Mouse (Mus musculus) liver, adult 2 months (tissue): ENCODE data around the gene Prkag2. TPM values are rescaled to one million over a fixed set of nuclear protein-coding genes. Genes with fewer than 3 reads are reported as not detected.
A peak's percentile ranks its signal among the peaks of the same experiment; 100 is the strongest.

Source experiments
- DNase-seq: peaks from one replicate; pipeline ENCODE4 v3.0.0-alpha.2; 2011; ENCODE audit warnings: low read depth, low spot score; ENCODE audit errors: extremely low read depth
- H3K27ac ChIP-seq: fragments of 200-500 bp; replicated peaks from 2 replicates; pipeline ENCODE4 v1.5.1; 2012; ENCODE audit warnings: low read depth, mild to moderate bottlenecking, control low read depth, inconsistent platforms, low read length; ENCODE audit not compliant: insufficient read depth
- H3K27me3 ChIP-seq: fragments of 200-500 bp; 2 replicates; pipeline ENCODE4 v1.6.1; 2012; ENCODE audit warnings: mild to moderate bottlenecking, moderate library complexity, low read length, inconsistent platforms; ENCODE audit not compliant: control insufficient read depth, insufficient read depth
- H3K36me3 ChIP-seq: fragments of 200-500 bp; 2 replicates; pipeline ENCODE4 v1.6.1; 2012; ENCODE audit warnings: low read length, inconsistent platforms; ENCODE audit not compliant: control insufficient read depth, insufficient read depth
- H3K4me1 ChIP-seq: fragments of 200-500 bp; 2 replicates; pipeline ENCODE4 v1.6.1; 2011; ENCODE audit warnings: low read length; ENCODE audit not compliant: control insufficient read depth, insufficient read depth
- H3K4me3 ChIP-seq: fragments of 200-500 bp; 2 replicates; pipeline ENCODE4 v1.5.1; 2011; ENCODE audit warnings: low read depth, mild to moderate bottlenecking, control low read depth, low read length, moderate library complexity; ENCODE audit not compliant: insufficient read depth
- H3K79me2 ChIP-seq: fragments of 200-500 bp; 2 replicates; pipeline ENCODE4 v1.6.1; 2012; ENCODE audit warnings: inconsistent platforms, mild to moderate bottlenecking, low read length, moderate library complexity; ENCODE audit not compliant: control insufficient read depth, insufficient read depth
- H3K9ac ChIP-seq: fragments of 200-500 bp; 2 replicates; pipeline ENCODE4 v1.6.1; 2012; ENCODE audit warnings: low read depth, mild to moderate bottlenecking, control low read depth, inconsistent platforms, low read length
- CTCF ChIP-seq: fragments of 200-500 bp; IDR thresholded peaks from 2 replicates; pipeline ENCODE4 v1.5.1; 2011; ENCODE audit warnings: low read depth, low read length, control low read depth
- POLR2A ChIP-seq: fragments of 200-500 bp; IDR thresholded peaks from 2 replicates; pipeline ENCODE4 v1.6.1; 2011; ENCODE audit warnings: low read length, control low read depth; ENCODE audit not compliant: insufficient read depth; ENCODE audit errors: extremely low read depth
- WGBS: fragments of 180-500 bp; shearing (Covaris S2); methylation state at CpG from one replicate; pipeline ENCODE4 v1.1.7; 2018; 5-methylcytosine and 5-hydroxymethylcytosine counted together
- polyA plus RNA-seq: library from polyadenylated mRNA; depleted of rRNA; stranded (reverse); fragments of >200 nt; gene quantifications from 2 replicates; pipeline ENCODE4 v1.2.3, GENCODE M21; 2012
- total RNA-seq: library from RNA; depleted of rRNA; stranded (reverse); fragments of >200 nt; gene quantifications from 2 replicates; pipeline ENCODE4 v1.2.3, GENCODE M21; 2014

The Prkag2 gene
- total and polyA plus RNA-seq, 2 experiments, result 14.8 to 21.1 TPM

- H3K4me3 ChIP-seq, result no peak overlapping the region
- H3K9ac ChIP-seq, result no peak overlapping the region
- peaks cover 23% of the 10 kb centered on the region for H3K4me1 ChIP-seq
- peaks cover 3% of the 10 kb centered on the region; the same call in 1 of the 2 replicates for H3K79me2 ChIP-seq
- no peak overlapping the region for H3K27ac ChIP-seq
- DNase-seq, result no peak
- H3K27me3 ChIP-seq, result no peaks in the 10 kb centered on the region
- H3K36me3 ChIP-seq, result no peaks in the 10 kb centered on the region
- TF ChIP-seq POLR2A (no peak), CTCF (no peak)
- WGBS, result 83% methylated on average over 7 of the region's 7 CpGs
Observed at GRCm38 (mm10) chr5:24975100-24975499, 125.3 kb downstream of the Prkag2 start.

DNA sequence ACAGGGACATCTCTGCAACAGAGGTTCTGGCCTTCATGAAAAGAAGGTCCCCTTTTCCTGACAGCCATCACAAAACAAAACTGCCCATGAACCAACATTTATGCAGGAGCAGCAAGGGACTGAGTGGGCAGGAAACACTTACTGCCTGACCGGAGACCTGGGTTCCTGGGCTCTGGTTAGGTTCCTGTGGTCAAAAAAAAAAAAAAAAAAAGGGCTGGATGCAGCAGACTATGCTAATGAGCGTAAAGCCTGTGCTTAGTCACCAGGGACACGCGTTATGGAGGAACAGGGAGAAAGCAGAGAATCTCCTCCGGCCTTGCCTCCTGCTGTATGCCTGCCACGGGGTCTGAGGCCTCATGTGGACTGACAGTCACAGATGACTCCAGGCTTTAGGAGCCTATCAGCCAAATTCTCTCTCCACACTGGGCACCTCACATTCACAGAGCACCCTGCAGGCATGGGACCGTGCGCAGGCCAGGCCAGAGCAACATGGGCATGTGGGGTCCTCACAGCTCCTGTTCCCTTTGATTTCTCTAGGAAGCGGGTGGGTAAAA lies 126.7 kb downstream of the Prkag2 start:
- H3K27ac ChIP-seq, result no peak overlapping the region
- no peak for TF ChIP-seq POLR2A
- TF ChIP-seq CTCF, result no peak
- no peak overlapping the region for H3K4me3 ChIP-seq
- H3K27me3 ChIP-seq, result no peaks in the 10 kb centered on the region
- peaks cover 27% of the 10 kb centered on the region for H3K4me1 ChIP-seq
- no peak overlapping the region for H3K9ac ChIP-seq
- H3K79me2 ChIP-seq, result peaks cover 2% of the 10 kb centered on the region; the same call in 1 of the 2 replicates
- WGBS, result 84% methylated on average over 9 of the region's 9 CpGs
- DNase-seq, result no peak
- no peaks in the 10 kb centered on the region for H3K36me3 ChIP-seq

- peak; percentile 73 for DNase-seq
- H3K4me1 ChIP-seq, result peaks cover 28% of the 10 kb centered on the region
Observed at GRCm38 (mm10) chr5:24973228-24973627, 127.2 kb downstream of the Prkag2 start.

GRCm38 (mm10) chr5:24970552-24971275 lies 129.7 kb downstream of the Prkag2 start:
- no peak overlapping the region for H3K27ac ChIP-seq
- no peaks in the 10 kb centered on the region for H3K27me3 ChIP-seq
- H3K4me1 ChIP-seq, result peaks cover 24% of the 10 kb centered on the region
- no peaks in the 10 kb centered on the region for H3K36me3 ChIP-seq
- TF ChIP-seq CTCF, result no peak
- no peak for TF ChIP-seq POLR2A
- no peak overlapping the region for H3K9ac ChIP-seq
- no peak overlapping the region for H3K4me3 ChIP-seq
- 81% methylated on average over 8 of the region's 8 CpGs for WGBS
- peaks cover 7% of the 10 kb centered on the region; the same call in 1 of the 2 replicates for H3K79me2 ChIP-seq
- DNase-seq, result no peak

More at GRCm38 (mm10) chr5:24973228-24973627, 127.2 kb downstream of the Prkag2 start:
- TF ChIP-seq POLR2A (no peak), CTCF (no peak; the same call in 1 of the 2 replicates)
- Histone ChIP-seq H3K27me3 (no peaks in the 10 kb centered on the region), H3K27ac (no peak overlapping the region), H3K79me2 (peaks cover 2% of the 10 kb centered on the region; the same call in 1 of the 2 replicates), H3K36me3 (no peaks in the 10 kb centered on the region), H3K4me3 (no peak overlapping the region), H3K9ac (no peak overlapping the region)
- WGBS, result 14% methylated on average over 13 of the region's 13 CpGs

DNA sequence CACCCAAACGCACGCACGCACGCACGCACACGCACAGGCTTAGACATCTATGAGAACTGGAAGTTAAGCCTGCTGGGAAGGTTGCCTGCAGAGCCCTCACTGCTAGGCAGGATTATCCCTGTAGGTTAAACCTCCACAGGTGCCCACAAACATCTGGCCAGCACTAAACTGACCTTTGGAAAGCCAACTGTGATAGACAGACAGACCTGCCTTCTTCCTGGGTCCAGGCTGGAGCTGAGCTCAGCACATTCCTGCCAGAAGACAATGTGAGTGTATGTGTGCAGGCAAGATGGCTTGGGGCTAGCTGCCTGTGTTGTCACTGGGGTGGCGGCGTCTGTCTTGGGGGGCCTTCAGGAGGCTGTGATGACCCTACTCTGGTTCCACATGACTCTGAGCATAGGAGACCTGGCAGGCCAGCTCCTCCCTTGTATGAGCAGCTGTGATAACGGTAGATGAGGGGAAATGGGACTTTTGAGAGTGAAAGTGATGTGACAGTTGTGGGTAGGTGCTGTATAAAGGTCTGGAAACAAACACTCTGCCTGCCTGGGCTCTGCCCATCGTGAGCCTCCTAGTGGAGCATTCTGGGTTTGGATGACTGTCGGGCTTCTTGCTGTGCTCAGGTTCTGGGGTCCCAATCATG lies 131.1 kb downstream of the Prkag2 start:
- no peaks in the 10 kb centered on the region for H3K27me3 ChIP-seq
- H3K27ac ChIP-seq, result peak overlapping the region; percentile 34
- DNase-seq, result peak; percentile 88
- H3K79me2 ChIP-seq, result peaks cover 7% of the 10 kb centered on the region; the same call in 1 of the 2 replicates
- WGBS, result 20% methylated on average over 11 of the region's 11 CpGs
- H3K36me3 ChIP-seq, result no peaks in the 10 kb centered on the region
- H3K4me3 ChIP-seq, result no peak overlapping the region
- no peak for TF ChIP-seq POLR2A
- TF ChIP-seq CTCF, result no peak
- H3K4me1 ChIP-seq, result peaks cover 26% of the 10 kb centered on the region
- H3K9ac ChIP-seq, result no peak overlapping the region
